Mouse (Mus musculus): ENCODE results near the gene Lrrc2.

DNA sequence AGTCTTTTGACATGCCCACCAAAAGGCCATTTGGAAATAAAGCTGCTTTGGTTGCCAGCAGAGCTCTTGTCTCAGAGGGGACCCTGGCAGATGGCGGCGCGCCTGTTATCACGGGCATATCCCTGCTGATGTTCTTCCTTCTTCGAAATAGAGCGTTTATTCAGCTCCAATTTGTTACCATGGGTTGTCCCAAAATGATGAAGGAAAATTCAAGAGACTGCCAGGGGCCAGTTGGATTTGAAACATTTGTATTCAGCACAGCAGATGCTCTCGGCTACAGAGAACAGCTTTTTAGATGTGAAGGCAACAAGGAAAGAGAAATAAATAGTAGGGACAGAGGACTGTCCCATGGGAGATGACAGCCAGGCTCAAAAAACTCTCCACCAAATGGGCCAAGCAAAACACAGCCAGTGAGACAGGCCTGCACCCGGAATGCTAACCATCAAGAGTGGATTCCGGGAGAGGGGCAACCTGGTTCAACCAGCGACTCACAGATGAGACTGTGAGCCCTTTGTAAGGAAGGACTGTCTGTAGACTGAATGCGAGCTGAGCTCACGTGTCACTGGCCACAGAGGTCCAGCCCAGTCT lies 17.4 kb upstream of the Lrrc2 start:
- TF ChIP-seq GATA1 (IDR thresholded peaks at IDR 0.05; ENCODE audit: borderline replicate concordance, low read length) (no peak), FLI1 (IDR thresholded peaks at IDR 0.05; ENCODE audit: low read length) (no peak)

Measured in megakaryocyte, embryonic 14.5 days (primary cell).